Mouse (Mus musculus): Measurements from ENCODE around the gene Cygb. TPM values are rescaled to one million over a fixed set of nuclear protein-coding genes. Genes with fewer than 3 reads are reported as not detected.

Gene Cygb
- polyA plus RNA-seq, 1 experiment from 2014 or later, result 2.6 TPM

- Histone ChIP-seq H3K9ac (no peak overlapping the region), H3K4me3 (no peak overlapping the region), H3K4me2 (no peak overlapping the region), H3K27me3 (replicated peaks) (no peaks in the 10 kb centered on the region), H3K27ac (replicated peaks) (no peak overlapping the region), H3K36me3 (peaks cover 56% of the 10 kb centered on the region), H3K4me1 (peaks cover 14% of the 10 kb centered on the region; the same call in 1 of the 2 replicates), H3K9me3 (no peaks in the 10 kb centered on the region)
- 89% methylated on average over 3 of the region's 3 CpGs for WGBS
- ATAC-seq (ENCODE audit: extremely low read depth, insufficient number of reproducible peaks, low FRiP score, low TSS enrichment), result no peak
Observed at GRCm38 (mm10) chr11:116607717-116608116, 46.4 kb downstream of the Cygb start.

DNA sequence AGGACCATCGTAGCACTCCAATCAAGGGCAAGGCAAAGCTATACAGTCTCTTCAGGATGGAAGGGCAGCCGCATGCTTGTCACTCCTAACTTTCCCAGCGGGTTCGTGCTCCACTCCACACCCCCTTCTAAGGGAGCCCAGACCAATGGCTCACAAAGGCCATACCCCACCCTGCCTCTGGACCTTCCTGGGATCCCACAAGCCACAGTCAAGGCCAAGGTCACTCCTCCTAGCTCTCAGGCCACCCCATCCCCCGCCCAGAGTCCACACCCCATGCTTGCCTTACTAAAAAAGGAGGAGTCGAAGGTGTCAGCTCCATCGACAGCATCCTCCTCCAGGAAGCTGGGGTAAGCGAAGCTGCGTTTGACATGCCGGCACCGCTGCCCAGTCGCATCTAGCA lies 50.0 kb downstream of the Cygb start:
- Histone ChIP-seq H3K27me3 (replicated peaks) (no peaks in the 10 kb centered on the region), H3K4me3 (no peak overlapping the region), H3K27ac (replicated peaks) (no peak overlapping the region), H3K36me3 (peaks cover 87% of the 10 kb centered on the region), H3K9ac (no peak overlapping the region), H3K9me3 (no peaks in the 10 kb centered on the region), H3K4me1 (peaks cover 4% of the 10 kb centered on the region; the same call in 1 of the 2 replicates), H3K4me2 (no peak overlapping the region)
- ATAC-seq (ENCODE audit: extremely low read depth, insufficient number of reproducible peaks, low FRiP score, low TSS enrichment), result no peak
- 89% methylated on average over 12 of the region's 12 CpGs for WGBS

GRCm38 (mm10) chr11:116603339-116603738 lies 50.8 kb downstream of the Cygb start:
- peaks cover 87% of the 10 kb centered on the region for H3K36me3 ChIP-seq
- 74% methylated on average over 10 of the region's 10 CpGs for WGBS
- ATAC-seq (ENCODE audit: extremely low read depth, insufficient number of reproducible peaks, low FRiP score, low TSS enrichment), result no peak
- H3K27me3 ChIP-seq (replicated peaks), result no peaks in the 10 kb centered on the region
- H3K9me3 ChIP-seq, result no peaks in the 10 kb centered on the region
- H3K9ac ChIP-seq, result no peak overlapping the region
- no peak overlapping the region for H3K4me2 ChIP-seq
- no peaks in the 10 kb centered on the region for H3K4me1 ChIP-seq
- no peak overlapping the region for H3K27ac ChIP-seq (replicated peaks)
- H3K4me3 ChIP-seq, result no peak overlapping the region

- no peak overlapping the region for H3K4me2 ChIP-seq
- no peak overlapping the region for H3K27ac ChIP-seq (replicated peaks)
- H3K9me3 ChIP-seq, result no peaks in the 10 kb centered on the region
- ATAC-seq (ENCODE audit: extremely low read depth, insufficient number of reproducible peaks, low FRiP score, low TSS enrichment), result no peak
- no peak overlapping the region for H3K4me3 ChIP-seq
- H3K27me3 ChIP-seq (replicated peaks), result no peaks in the 10 kb centered on the region
- H3K9ac ChIP-seq, result no peak overlapping the region
- H3K36me3 ChIP-seq, result peaks cover 93% of the 10 kb centered on the region
- H3K4me1 ChIP-seq, result no peaks in the 10 kb centered on the region
- 87% methylated on average over 8 of the region's 8 CpGs for WGBS
Observed at GRCm38 (mm10) chr11:116602043-116602442, 52.1 kb downstream of the Cygb start.

DNA sequence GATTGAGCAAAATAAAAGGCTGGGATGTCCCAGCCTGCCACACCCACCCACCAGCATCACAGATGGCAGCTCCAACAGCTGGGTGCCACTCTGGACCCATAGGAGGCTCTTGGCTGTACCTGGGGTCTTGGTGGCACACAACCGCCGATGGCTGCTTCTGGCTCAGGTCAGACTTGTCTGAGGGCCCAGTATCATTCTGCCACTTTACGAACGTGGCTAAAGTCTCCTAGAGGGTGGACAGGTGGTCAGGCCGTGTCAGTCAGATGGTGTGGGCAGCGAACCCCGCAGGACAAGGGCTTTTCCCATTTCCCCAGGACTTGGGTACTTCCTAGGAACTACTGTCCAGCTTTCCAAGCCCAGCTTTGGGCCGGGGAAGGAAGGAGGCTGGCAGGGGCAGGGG lies 52.9 kb downstream of the Cygb start:
- ATAC-seq (ENCODE audit: extremely low read depth, insufficient number of reproducible peaks, low FRiP score, low TSS enrichment), result no peak
- Histone ChIP-seq H3K9ac (no peak overlapping the region), H3K27me3 (replicated peaks) (0 out of 2 replicates have a peak, but pooled peaks cover 5% of the 10 kb centered on the region), H3K4me3 (no peak overlapping the region), H3K9me3 (no peaks in the 10 kb centered on the region), H3K4me2 (no peak overlapping the region), H3K36me3 (peaks cover 94% of the 10 kb centered on the region), H3K27ac (replicated peaks) (no peak overlapping the region), H3K4me1 (no peaks in the 10 kb centered on the region)
- WGBS, result 86% methylated on average over 8 of the region's 8 CpGs

DNA sequence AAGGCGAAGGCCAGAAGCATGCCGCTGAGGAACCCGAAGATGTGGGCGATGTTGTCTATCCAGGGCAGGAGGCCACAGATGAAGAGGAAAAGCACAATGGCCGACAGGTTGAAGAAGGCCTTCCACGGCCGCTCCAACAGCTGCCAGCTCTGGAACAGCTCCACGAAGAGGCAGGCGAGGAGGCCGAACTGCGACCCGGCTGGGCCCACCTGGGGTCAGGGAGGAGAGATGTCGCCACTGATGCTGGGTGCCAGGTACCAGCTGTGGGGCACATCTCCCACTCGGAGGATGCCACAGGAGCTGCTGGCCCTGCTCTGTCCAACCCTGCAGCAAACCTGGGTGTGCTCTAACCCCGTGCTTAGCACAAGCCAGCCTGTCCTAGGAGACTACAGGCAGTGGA lies 54.9 kb downstream of the Cygb start:
- Histone ChIP-seq H3K9me3 (no peaks in the 10 kb centered on the region), H3K4me3 (no peak overlapping the region), H3K27ac (replicated peaks) (no peak overlapping the region), H3K9ac (no peak overlapping the region), H3K4me2 (no peak overlapping the region), H3K4me1 (no peaks in the 10 kb centered on the region), H3K27me3 (replicated peaks) (0 out of 2 replicates have a peak, but pooled peaks cover 5% of the 10 kb centered on the region), H3K36me3 (peaks cover 74% of the 10 kb centered on the region)
- 89% methylated on average over 15 of the region's 15 CpGs for WGBS
- ATAC-seq (ENCODE audit: extremely low read depth, insufficient number of reproducible peaks, low FRiP score, low TSS enrichment), result no peak

DNA sequence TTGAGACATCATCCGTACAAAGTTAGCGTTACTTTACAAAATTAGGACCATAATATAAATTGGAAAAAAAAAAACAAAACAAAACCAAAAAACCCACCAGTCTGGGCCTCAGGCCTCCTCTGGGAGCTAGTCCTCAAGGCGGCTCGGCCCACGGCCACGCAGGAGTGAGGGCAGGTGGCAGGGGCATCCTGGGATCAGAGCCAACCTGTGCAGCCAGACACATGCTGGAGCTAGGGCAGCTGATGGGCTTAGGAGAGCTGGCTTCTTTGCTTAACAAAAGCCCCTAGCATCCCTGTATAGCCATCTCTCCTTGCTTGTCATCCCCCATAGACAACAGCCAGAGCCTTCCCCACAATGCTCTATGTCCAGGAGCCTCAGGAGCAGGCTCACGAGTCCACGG lies 55.9 kb downstream of the Cygb start:
- H3K4me1 ChIP-seq, result no peaks in the 10 kb centered on the region
- no peak for ATAC-seq (ENCODE audit: extremely low read depth, insufficient number of reproducible peaks, low FRiP score, low TSS enrichment)
- H3K4me3 ChIP-seq, result no peak overlapping the region
- no peaks in the 10 kb centered on the region for H3K9me3 ChIP-seq
- 0 out of 2 replicates have a peak, but pooled peaks cover 5% of the 10 kb centered on the region for H3K27me3 ChIP-seq (replicated peaks)
- peaks cover 64% of the 10 kb centered on the region for H3K36me3 ChIP-seq
- no peak overlapping the region for H3K9ac ChIP-seq
- no peak overlapping the region for H3K27ac ChIP-seq (replicated peaks)
- WGBS, result 92% methylated on average over 8 of the region's 8 CpGs
- H3K4me2 ChIP-seq, result no peak overlapping the region

GRCm38 (mm10) chr11:116596766-116597165 lies 57.3 kb downstream of the Cygb start:
- H3K27me3 ChIP-seq (replicated peaks), result 0 out of 2 replicates have a peak, but pooled peaks cover 5% of the 10 kb centered on the region
- 87% methylated on average over 19 of the region's 19 CpGs for WGBS
- H3K27ac ChIP-seq (replicated peaks), result no peak overlapping the region
- no peak overlapping the region for H3K4me3 ChIP-seq
- ATAC-seq (ENCODE audit: extremely low read depth, insufficient number of reproducible peaks, low FRiP score, low TSS enrichment), result no peak
- H3K36me3 ChIP-seq, result peaks cover 53% of the 10 kb centered on the region
- H3K9me3 ChIP-seq, result no peaks in the 10 kb centered on the region
- H3K4me1 ChIP-seq, result peaks cover 4% of the 10 kb centered on the region; the same call in 1 of the 2 replicates
- no peak overlapping the region for H3K4me2 ChIP-seq
- no peak overlapping the region for H3K9ac ChIP-seq

Other genes with a start within 250 kb of the Cygb start
- 4.0 and 6.1 TPM in 2 replicates for gene Rnf157, start 241.3 kb downstream of the Cygb start, polyA plus RNA-seq (2015; fragmentation: Nextera tagmentation; extraction: Ambion mirVana)
- gene Ubald2, start 220.2 kb downstream of the Cygb start, polyA plus RNA-seq (2015; fragmentation: Nextera tagmentation; extraction: Ambion mirVana), result 31.0 and 32.3 TPM in 2 replicates
- gene Qrich2, start 188.1 kb downstream of the Cygb start, polyA plus RNA-seq (2015; fragmentation: Nextera tagmentation; extraction: Ambion mirVana), result not detected in 2 replicates
- gene Prpsap1, start 160.1 kb downstream of the Cygb start, polyA plus RNA-seq (2015; fragmentation: Nextera tagmentation; extraction: Ambion mirVana), result 90.2 and 102 TPM in 2 replicates
- gene Sphk1, start 123.4 kb downstream of the Cygb start, polyA plus RNA-seq (2015; fragmentation: Nextera tagmentation; extraction: Ambion mirVana), result 2.0 and 2.6 TPM in 2 replicates
- gene Ube2o, start 72.9 kb downstream of the Cygb start, polyA plus RNA-seq (2015; fragmentation: Nextera tagmentation; extraction: Ambion mirVana), result 7.9 and 8.3 TPM in 2 replicates
- gene Aanat, start 67.9 kb downstream of the Cygb start, polyA plus RNA-seq (2015; fragmentation: Nextera tagmentation; extraction: Ambion mirVana), result not detected in 2 replicates
- gene Rhbdf2, start 27.3 kb downstream of the Cygb start, polyA plus RNA-seq (2015; fragmentation: Nextera tagmentation; extraction: Ambion mirVana), result 7.2 and 8.0 TPM in 2 replicates
- gene Prcd, start 779 bp downstream of the Cygb start, polyA plus RNA-seq (2015; fragmentation: Nextera tagmentation; extraction: Ambion mirVana), result 0.51 and 0.93 TPM in 2 replicates
- gene St6galnac1, start 121.2 kb upstream of the Cygb start, polyA plus RNA-seq (2015; fragmentation: Nextera tagmentation; extraction: Ambion mirVana), result not detected in 2 replicates
- gene Mxra7, start 173.7 kb upstream of the Cygb start, polyA plus RNA-seq (2015; fragmentation: Nextera tagmentation; extraction: Ambion mirVana), result 18.4 and 19.3 TPM in 2 replicates
- gene Mettl23, start 189.0 kb upstream of the Cygb start, polyA plus RNA-seq (2015; fragmentation: Nextera tagmentation; extraction: Ambion mirVana), result 63.8 and 68.8 TPM in 2 replicates
- gene Jmjd6, start 189.1 kb upstream of the Cygb start, polyA plus RNA-seq (2015; fragmentation: Nextera tagmentation; extraction: Ambion mirVana), result 61.7 and 75.3 TPM in 2 replicates
- 32.2 and 35.5 TPM in 2 replicates for gene Mfsd11, start 198.1 kb upstream of the Cygb start, polyA plus RNA-seq (2015; fragmentation: Nextera tagmentation; extraction: Ambion mirVana)
- gene Srsf2, start 198.8 kb upstream of the Cygb start, polyA plus RNA-seq (2015; fragmentation: Nextera tagmentation; extraction: Ambion mirVana), result 530 and 543 TPM in 2 replicates